Mouse (Mus musculus): ENCODE measurements at regions not wholly inside any gene's neighbourhood (a gene's known extent, or its start where the extent isn't known, plus 50 kb on each side); places are given as distances from the start of the nearest gene placed in this dataset.

- no peak for ATAC-seq (ENCODE audit: low read depth)
- WGBS = 58% methylated on average over 7 of the region's 7 CpGs
- no peak overlapping the region for H3K27ac ChIP-seq (ENCODE audit: low read length)
Measured at GRCm38 (mm10) chr6:145677475-145678325, 62.1 kb downstream of the Tuba3b start.

GRCm38 (mm10) chr6:145679516-145679915 is 64.0 kb downstream of the Tuba3b start:
- Histone ChIP-seq H3K9me3 (ENCODE audit: control insufficient read depth, low read length) (no peaks in the 10 kb centered on the region), H3K4me2 (ENCODE audit: low read depth, low read length) (no peak overlapping the region), H3K4me1 (replicated peaks; ENCODE audit: control insufficient read depth, insufficient read depth, low read length) (no peaks in the 10 kb centered on the region), H3K27ac (ENCODE audit: low read length) (no peak overlapping the region), H3K27me3 (ENCODE audit: control insufficient read depth, insufficient read depth, low read depth, low read length) (no peaks in the 10 kb centered on the region), H3K9ac (ENCODE audit: low read length) (no peak overlapping the region), H3K36me3 (ENCODE audit: control insufficient read depth, insufficient read depth, low read length) (no peaks in the 10 kb centered on the region), H3K4me3 (ENCODE audit: low read length) (no peak overlapping the region)
- WGBS = 50% methylated on average over 1 of the region's 1 CpGs
- no peak for ATAC-seq (ENCODE audit: low read depth)

More at GRCm38 (mm10) chr6:145677475-145678325, 62.1 kb downstream of the Tuba3b start:
- Histone ChIP-seq H3K4me2 (ENCODE audit: low read depth, low read length) (no peak overlapping the region), H3K4me1 (replicated peaks; ENCODE audit: control insufficient read depth, insufficient read depth, low read length) (no peaks in the 10 kb centered on the region), H3K9ac (ENCODE audit: low read length) (no peak overlapping the region), H3K27me3 (ENCODE audit: control insufficient read depth, insufficient read depth, low read depth, low read length) (no peaks in the 10 kb centered on the region), H3K36me3 (ENCODE audit: control insufficient read depth, insufficient read depth, low read length) (no peaks in the 10 kb centered on the region), H3K9me3 (ENCODE audit: control insufficient read depth, low read length) (no peaks in the 10 kb centered on the region), H3K4me3 (ENCODE audit: low read length) (no peak overlapping the region)

DNA sequence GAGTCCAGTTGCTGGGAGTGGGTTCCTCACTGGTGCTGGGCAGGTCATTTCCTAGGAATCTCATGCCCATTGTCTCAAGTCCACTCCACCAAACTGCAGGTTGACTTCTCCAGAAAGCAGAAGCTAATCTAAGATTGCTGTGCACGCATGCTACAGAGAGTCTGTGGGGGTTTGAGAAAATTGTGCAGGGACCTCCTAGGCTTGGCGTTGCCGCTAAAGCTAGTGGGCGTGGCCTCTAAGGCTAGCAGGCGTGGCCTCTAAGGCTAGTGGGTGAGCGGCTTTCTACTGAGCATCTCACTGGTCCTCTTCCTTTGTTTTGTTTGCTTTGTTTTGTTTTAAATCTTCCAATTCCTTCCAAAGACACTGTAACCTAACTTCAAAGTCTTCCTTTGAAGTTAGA is 59.5 kb upstream of the Rassf8 start:
- no peak overlapping the region for H3K27ac ChIP-seq (ENCODE audit: low read length)
- H3K9me3 ChIP-seq (ENCODE audit: control insufficient read depth, low read length) = no peaks in the 10 kb centered on the region
- H3K27me3 ChIP-seq (ENCODE audit: control insufficient read depth, insufficient read depth, low read depth, low read length) = no peaks in the 10 kb centered on the region
- no peak overlapping the region for H3K9ac ChIP-seq (ENCODE audit: low read length)
- H3K4me1 ChIP-seq (replicated peaks; ENCODE audit: control insufficient read depth, insufficient read depth, low read length) = no peaks in the 10 kb centered on the region
- no peaks in the 10 kb centered on the region for H3K36me3 ChIP-seq (ENCODE audit: control insufficient read depth, insufficient read depth, low read length)
- WGBS = 58% methylated on average over 6 of the region's 6 CpGs
- no peak overlapping the region for H3K4me2 ChIP-seq (ENCODE audit: low read depth, low read length)
- no peak for ATAC-seq (ENCODE audit: low read depth)
- H3K4me3 ChIP-seq (ENCODE audit: low read length) = no peak overlapping the region

DNA sequence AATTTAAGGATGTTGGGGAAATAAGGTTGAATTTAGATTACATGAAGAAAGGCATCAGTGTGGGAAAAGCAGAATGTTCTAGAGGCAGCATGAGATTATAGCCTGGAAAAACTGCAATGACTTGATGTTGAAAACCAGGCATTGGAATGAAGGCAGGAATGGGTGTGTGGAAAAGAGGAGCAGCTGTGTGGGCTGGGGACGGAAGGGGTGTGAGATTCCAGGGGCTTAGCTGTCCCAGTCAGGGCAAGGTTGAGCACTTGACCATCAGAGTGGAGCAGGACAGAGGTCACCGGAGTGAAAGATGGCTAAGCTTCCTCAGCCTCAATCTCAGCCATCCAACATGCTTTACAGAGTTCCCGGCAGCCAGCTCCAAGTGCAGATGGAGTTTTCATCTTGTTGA is 54.9 kb upstream of the Rassf8 start:
- H3K36me3 ChIP-seq (ENCODE audit: control insufficient read depth, insufficient read depth, low read length) = no peaks in the 10 kb centered on the region
- peak; percentile 92 for ATAC-seq (ENCODE audit: low read depth)
- 28% methylated on average over 3 of the region's 3 CpGs for WGBS
- H3K27me3 ChIP-seq (ENCODE audit: control insufficient read depth, insufficient read depth, low read depth, low read length) = no peaks in the 10 kb centered on the region
- H3K9me3 ChIP-seq (ENCODE audit: control insufficient read depth, low read length) = no peaks in the 10 kb centered on the region
- H3K27ac ChIP-seq (ENCODE audit: low read length) = peak overlapping the region; percentile 12; the same call in 1 of the 2 replicates
- no peak overlapping the region for H3K4me3 ChIP-seq (ENCODE audit: low read length)
- H3K4me1 ChIP-seq (replicated peaks; ENCODE audit: control insufficient read depth, insufficient read depth, low read length) = no peaks in the 10 kb centered on the region
- no peak overlapping the region for H3K9ac ChIP-seq (ENCODE audit: low read length)
- H3K4me2 ChIP-seq (ENCODE audit: low read depth, low read length) = no peak overlapping the region

DNA sequence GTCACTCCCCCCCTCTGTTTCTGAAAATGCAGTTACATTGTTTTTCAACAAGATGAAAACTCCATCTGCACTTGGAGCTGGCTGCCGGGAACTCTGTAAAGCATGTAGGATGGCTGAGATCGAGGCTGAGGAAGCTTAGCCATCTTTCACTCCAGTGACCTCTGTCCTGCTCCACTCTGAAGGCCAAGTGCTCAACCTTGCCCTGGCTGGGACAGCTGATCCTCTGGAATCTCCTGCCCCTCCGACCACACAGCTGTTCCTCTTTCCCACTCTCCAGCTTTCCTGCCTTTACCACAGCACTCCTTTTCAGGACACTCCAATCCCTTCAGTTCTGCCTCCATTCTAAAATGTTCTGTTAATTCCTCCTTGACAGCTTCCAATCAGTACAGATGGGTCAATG is 51.7 kb upstream of the Rassf8 start:
- H3K4me2 ChIP-seq (ENCODE audit: low read depth, low read length) = no peak overlapping the region
- H3K9me3 ChIP-seq (ENCODE audit: control insufficient read depth, low read length) = no peaks in the 10 kb centered on the region
- no peak overlapping the region for H3K27ac ChIP-seq (ENCODE audit: low read length)
- H3K9ac ChIP-seq (ENCODE audit: low read length) = no peak overlapping the region
- no peak for ATAC-seq (ENCODE audit: low read depth)
- no peak overlapping the region for H3K4me3 ChIP-seq (ENCODE audit: low read length)
- H3K36me3 ChIP-seq (ENCODE audit: control insufficient read depth, insufficient read depth, low read length) = no peaks in the 10 kb centered on the region
- no peaks in the 10 kb centered on the region for H3K27me3 ChIP-seq (ENCODE audit: control insufficient read depth, insufficient read depth, low read depth, low read length)
- no peaks in the 10 kb centered on the region for H3K4me1 ChIP-seq (replicated peaks; ENCODE audit: control insufficient read depth, insufficient read depth, low read length)
- 57% methylated on average over 3 of the region's 3 CpGs for WGBS

Measured in lung, embryonic 16.5 days (tissue).